Mouse (Mus musculus) adrenal gland, postnatal 4 days (tissue): Measurements from ENCODE around the gene Psmb5. TPM values are rescaled to one million over a fixed set of nuclear protein-coding genes. Genes with fewer than 3 reads are reported as not detected.
"Not testable (repeated sequence)": the region's sequence is repeated elsewhere in the genome, so short reads cannot be mapped to it uniquely, and the experiment has no call there.

Source experiments
- DNase-seq, 2 experiments: peaks; one replicate each; pipeline ENCODE4 v3.0.0; 2021 to 2022; ENCODE audit warnings: low spot score in 2 of 2, mixed read lengths in 2 of 2
- total RNA-seq, 2 experiments: library from RNA; stranded (reverse); gene quantifications; 2 replicates each; pipeline ENCODE4 v1.2.3; 2021

The Psmb5 gene
- total RNA-seq, 2 experiments from 2014 or later = 219 to 220 TPM

- DNase-seq = no peak
Observed at GRCm38 (mm10) chr14:54632252-54632651, 14.4 kb upstream of the Psmb5 start.

DNA sequence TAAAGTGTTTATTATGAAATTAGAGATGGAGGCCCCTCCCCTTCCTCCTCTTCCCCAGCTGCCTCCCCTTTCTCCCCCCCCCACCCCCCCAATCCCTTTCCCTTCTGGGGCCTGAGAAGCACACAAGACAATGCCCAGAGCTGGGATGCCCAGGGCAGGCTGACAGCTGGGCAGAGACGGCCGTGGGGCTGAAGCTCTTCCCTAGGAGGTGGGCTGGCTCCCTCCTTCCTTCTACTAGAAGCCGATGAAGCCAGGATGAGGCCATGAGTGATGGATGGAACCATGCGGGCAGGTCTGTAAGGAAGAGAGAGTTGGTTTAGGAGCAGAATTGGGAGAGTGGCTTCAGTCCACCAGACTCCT lies 13.4 kb upstream of the Psmb5 start:
- no peak for DNase-seq

DNA sequence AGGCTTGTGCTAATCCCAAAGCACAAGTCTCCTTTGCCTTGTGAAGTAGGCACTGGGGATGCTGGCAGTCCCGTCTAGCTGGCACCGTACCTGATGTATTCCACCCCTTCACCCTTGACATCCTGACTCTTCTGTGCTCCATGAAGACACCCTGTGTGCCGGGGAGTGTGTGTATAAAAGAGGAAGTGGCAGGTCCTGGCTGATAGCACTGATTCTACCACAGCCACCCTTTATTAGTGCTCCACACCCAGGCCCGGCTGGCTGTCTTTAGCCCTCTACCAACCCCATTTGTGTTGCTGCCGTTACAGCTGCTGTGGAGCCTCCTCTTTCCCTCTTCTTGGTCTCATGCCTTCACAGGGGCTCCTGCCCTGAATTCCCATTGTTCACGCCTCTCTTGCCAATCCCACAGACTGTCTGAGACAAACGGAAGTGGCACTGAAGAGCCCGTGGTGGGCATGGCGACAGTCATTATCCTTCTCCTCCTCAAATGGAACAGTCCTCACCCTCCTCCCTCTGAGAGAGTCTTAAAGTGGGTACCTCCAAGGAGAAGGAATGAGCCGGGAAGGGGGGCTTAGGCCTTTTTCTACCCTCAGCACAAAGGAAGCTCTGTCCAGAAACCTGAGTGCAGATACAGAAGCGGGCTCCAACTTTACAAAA lies 12.9 kb upstream of the Psmb5 start:
- no peak for DNase-seq

- DNase-seq = no peak
Observed at GRCm38 (mm10) chr14:54629797-54630196, 12.0 kb upstream of the Psmb5 start.

DNA sequence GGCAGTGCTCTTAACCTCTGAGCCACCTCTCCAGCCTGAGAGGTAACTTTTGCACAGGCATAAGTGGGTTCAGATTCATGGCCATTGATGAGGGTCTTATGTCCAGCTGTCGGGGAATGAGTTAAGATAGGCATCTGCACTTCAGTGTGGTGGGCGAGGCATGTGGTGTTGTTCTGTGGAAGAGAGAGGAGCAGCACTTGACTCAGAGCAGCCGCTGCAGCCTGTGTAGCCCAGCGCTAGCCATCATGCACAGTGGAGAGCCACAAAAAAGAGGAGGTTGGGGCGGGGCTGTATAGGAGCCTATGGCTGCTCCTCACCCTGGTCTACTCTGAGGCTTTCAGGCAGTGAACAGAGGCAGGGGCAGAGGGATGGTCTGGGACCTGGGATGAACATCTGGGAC lies 10.3 kb upstream of the Psmb5 start:
- DNase-seq = no peak

- no peak for DNase-seq
Observed at GRCm38 (mm10) chr14:54624976-54625375, 7.2 kb upstream of the Psmb5 start.

- no peak for DNase-seq
Observed at GRCm38 (mm10) chr14:54623334-54623733, 5.5 kb upstream of the Psmb5 start.

DNA sequence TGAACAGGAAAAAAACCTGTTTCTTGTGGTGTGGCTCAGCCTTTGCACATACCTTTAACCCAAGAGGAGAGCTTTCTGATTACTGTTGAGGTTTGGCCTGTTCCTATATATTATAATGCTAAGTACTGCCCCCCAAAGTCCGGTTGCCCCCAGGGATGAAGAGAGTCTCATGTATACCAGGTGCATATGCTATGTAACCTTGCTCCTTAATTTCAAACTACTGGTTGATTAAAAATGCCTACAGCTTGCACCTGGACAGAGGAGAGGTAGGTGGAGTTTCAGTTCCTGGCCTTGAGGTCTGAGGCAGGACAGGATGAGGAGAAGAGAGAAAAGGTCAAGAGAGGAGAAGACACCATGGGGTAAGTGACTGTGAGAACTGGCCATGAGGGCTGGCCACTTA lies 3.3 kb upstream of the Psmb5 start, which contains the start of gene Psmb11:
Gene Psmb11, plus strand, starts transcription at position 301 of the 400 bp plus-strand sequence.
- no peak for DNase-seq

DNA sequence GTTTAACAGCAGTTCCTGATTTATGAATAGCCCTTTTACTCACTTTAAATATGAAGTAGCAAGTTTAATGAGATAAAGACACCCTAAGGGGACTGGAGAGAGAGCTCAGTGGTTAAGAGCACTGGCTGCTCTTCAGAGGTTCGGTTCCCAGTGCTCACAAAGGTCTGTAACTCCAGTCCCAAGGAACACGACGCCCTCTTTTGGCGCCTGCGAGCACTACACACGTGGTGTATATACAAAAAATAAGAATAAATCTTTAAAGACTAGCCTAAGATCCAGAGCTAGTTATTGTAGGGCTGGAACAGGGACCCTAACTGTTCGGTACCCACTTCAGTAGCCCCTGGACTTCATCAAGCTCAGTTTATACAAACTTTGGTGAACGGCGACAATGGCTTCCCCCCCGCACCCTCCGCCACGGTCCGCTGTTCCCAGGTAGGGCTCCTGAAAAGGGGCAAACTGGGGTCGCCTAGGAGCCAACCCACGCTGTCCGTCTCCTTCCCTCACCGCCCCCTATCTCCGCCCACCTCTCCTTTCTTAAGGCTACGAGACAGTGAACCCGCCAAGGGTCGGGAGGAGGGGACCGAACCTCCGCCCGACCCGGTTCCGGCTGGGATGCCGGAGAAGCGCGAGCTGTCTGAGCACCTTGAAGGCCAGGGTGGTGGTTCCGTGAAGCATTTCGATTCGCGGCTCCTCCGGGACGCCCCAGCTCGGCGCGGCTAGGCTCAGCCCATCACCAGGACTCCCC lies 498 bp downstream of the Psmb5 start:
- no peak for DNase-seq

GRCm38 (mm10) chr14:54616226-54616825 lies 1.5 kb downstream of the Psmb5 start:
- no peak for DNase-seq

DNA sequence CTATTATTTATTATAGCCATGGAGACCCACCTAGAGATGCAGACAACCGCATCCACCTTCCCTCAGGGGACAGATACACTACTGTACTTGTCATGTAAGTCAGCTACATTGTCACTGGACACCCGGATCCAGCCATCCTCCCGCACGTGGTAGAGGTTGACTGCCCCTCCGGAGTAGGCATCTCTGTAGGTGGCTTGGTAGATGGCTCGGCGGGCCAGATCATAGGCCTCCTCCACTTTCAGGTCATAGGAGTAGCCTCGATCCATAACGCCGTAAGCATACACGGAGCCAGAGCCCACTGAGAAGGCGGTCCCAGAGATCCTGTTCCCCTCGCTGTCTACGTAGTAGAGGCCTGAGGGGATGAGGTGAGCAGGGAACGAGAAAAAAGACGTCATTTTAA lies 3.7 kb downstream of the Psmb5 start:
- not testable (repeated sequence) for DNase-seq

DNA sequence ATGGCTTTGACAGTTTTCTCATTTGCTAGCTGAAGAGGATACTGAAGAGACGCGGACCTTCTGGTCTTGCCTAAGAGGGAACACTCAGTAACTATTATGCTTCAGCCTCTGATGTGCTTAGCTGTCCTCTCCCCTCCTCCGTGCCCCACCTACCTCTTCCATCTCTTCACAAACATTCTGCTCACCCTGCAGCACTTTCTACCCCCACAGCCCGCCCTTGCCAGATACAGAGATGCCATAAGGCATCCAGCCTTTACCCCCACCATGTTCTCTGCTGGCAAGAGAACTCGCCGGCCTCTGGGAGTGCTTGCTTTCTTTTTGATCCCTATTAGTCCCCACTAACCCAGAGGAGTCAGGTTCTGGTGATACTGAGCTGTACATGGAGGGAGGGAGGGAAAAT lies 7.2 kb downstream of the Psmb5 start:
- no peak for DNase-seq

GRCm38 (mm10) chr14:54609962-54610361 lies 7.9 kb downstream of the Psmb5 start:
- no peak for DNase-seq

DNA sequence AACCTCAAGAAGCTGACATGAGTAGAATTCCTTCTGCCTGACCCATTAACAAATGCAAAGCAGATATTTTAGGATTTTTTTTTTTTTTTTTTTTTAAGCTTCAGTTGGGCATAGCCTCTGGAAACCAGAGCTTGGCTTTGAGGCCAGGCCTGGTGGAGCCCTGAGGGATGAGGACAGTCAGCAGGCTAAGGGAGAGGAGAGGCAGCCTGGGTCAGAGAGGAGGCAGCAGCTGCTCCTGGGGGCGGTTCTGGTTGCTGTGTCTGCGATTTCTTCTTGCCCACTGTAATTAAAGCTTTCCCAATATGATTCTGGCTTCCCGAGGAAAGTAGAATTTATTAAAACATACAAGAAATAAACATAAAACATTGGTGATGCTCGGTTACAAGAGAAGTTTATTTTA lies 8.6 kb downstream of the Psmb5 start:
- no peak for DNase-seq

GRCm38 (mm10) chr14:54607226-54607625 lies 10.6 kb downstream of the Psmb5 start:
- DNase-seq = no peak

DNA sequence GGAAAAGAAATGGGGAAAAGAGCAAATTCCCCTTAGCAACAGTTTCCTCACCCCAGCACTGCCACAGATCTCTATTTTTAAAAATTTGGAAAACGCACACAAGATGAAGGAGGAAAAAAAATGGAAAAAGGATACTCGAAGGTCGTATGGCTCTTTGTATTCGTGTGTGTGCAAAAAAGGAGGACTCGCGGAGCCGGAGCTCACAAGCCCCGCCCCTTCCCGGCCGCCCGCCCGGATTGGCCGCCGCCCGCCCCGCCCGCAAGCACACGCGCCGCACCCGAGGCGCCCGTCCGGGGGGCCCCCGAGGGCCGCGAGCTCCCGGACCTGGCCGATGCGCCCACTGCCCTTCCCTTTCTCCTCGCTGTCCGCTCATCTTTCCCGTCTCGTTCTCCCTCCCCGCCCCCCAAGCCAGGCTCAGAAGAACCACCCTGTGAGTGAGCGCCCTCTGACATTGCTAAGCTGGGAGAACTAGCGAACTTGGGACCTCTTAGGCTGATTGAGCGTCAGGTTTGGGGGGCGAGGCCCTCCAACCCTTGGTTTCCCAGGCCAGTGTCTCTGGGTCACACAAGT lies 12.0 kb downstream of the Psmb5 start, which contains the start of gene 4931414P19Rik:
Gene 4931414P19Rik, minus strand, starts transcription at position 242 of the 570 bp plus-strand sequence.
- DNase-seq = peak; percentile 62 to 67

DNA sequence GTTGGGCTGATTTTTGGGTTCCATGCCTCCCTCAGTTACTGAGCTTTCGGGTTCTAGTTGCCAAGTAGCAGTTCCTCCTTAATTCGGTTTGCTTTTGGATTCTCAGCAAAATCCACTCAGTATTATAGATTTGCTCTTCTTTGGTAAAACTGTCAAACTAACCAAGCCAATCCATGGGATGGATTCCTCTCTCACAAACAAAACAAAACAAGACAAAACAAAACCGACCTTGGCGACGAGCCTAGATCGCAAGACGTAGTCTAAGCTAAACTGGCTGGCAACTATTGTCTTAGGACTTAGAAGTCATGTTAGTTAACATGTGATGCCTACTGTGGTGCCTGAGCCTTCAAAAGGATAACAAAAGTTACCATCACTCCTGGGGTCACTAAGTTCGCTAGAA lies 14.1 kb downstream of the Psmb5 start:
- no peak for DNase-seq

- peak; percentile 87 to 89 for DNase-seq
Observed at GRCm38 (mm10) chr14:54603038-54603654, 14.7 kb downstream of the Psmb5 start.

- DNase-seq = no peak
Observed at GRCm38 (mm10) chr14:54602613-54603012, 15.2 kb downstream of the Psmb5 start.

- DNase-seq = no peak
Observed at GRCm38 (mm10) chr14:54601601-54602000, 16.2 kb downstream of the Psmb5 start.

GRCm38 (mm10) chr14:54597084-54597483 lies 20.7 kb downstream of the Psmb5 start:
- no peak for DNase-seq
